21 mouse cellular contexts compared by ENCODE assay signal in the genomic region with DNA sequence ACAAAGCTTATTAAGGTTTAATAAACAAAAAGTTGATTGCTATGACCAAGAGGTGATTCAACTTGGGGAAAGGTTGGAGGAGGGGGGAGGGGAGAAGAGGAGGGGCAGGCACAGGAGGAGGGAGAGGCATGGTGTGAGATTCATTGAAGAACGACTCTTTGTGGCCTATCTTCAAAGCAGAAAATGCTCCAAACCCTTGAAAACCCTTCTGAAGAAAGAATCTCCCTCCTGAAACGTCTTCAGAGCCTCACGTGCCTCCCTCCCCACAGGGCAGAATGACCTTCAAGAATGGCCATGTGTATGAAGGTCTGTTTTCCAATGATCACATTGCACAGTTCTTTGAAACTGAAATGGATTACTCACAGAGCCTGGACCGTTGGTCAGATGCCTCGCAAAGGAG. TPM values are rescaled to one million over a fixed set of nuclear protein-coding genes. Genes with fewer than 3 reads are reported as not detected.
"Had no signal": no experiment of that assay in that cellular context is flagged by ENCODE, and none has a peak within 500 bp of the region (broad histone marks: within the 10 kb centered on the region; RNA-seq: fewer than 3 reads in every experiment).

No protein-coding gene starts in this region.

- ATAC-seq: lung, postnatal 0 days; midbrain, embryonic 13.5 days; midbrain, embryonic 15.5 days had no signal

- H3K9me3 ChIP-seq: lung, embryonic 15.5 days; midbrain, embryonic 13.5 days; midbrain, embryonic 15.5 days; stomach, embryonic 15.5 days had no signal

- H3K27me3 ChIP-seq: lung, embryonic 15.5 days; midbrain, embryonic 13.5 days; midbrain, embryonic 15.5 days; neural tube, embryonic 12.5 days; stomach, embryonic 15.5 days had no signal

- H3K9ac ChIP-seq: lung, embryonic 15.5 days; midbrain, embryonic 13.5 days; midbrain, embryonic 15.5 days; neural tube, embryonic 12.5 days; stomach, embryonic 15.5 days had no signal

- H3K4me2 ChIP-seq: lung, embryonic 15.5 days; midbrain, embryonic 11.5 days; midbrain, embryonic 13.5 days; midbrain, embryonic 15.5 days; neural tube, embryonic 12.5 days; stomach, embryonic 15.5 days had no signal

- H3K36me3 ChIP-seq: lung, embryonic 15.5 days; midbrain, embryonic 13.5 days; midbrain, embryonic 15.5 days; neural tube, embryonic 12.5 days; stomach, embryonic 15.5 days had no signal

- H3K4me1 ChIP-seq: lung, embryonic 15.5 days; megakaryocyte, embryonic 14.5 days; midbrain, embryonic 13.5 days; midbrain, embryonic 15.5 days; neural tube, embryonic 12.5 days; stomach, embryonic 15.5 days had no signal

- DNase-seq: lung, adult 2 months; lung, postnatal 14 days; lung, postnatal 36 days; right cerebral cortex, postnatal 14 days; thymus, postnatal 14 days; thymus, postnatal 36 days had no signal

- H3K27ac ChIP-seq: lung, embryonic 15.5 days; macrophage; midbrain, embryonic 13.5 days; midbrain, embryonic 15.5 days; neural tube, embryonic 12.5 days; stomach, embryonic 15.5 days; stomach, postnatal 0 days had no signal

- H3K4me3 ChIP-seq: lung, embryonic 15.5 days; megakaryocyte, embryonic 14.5 days; midbrain, embryonic 13.5 days; midbrain, embryonic 15.5 days; neural tube, embryonic 12.5 days; stomach, embryonic 15.5 days had no signal

RNA-seq across cellular contexts. Expression of a gene that starts 17.2 kb away (rescaled TPM):
- polyA plus RNA-seq: macrophage had no signal

RNA-seq across cellular contexts. Expression of a gene that starts 22.0 kb away (rescaled TPM):
- total RNA-seq: midbrain, postnatal 0 days; monocyte, adult 5-6 weeks; neutrophil, adult 5-6 weeks had no signal
- polyA plus RNA-seq: lung, adult 2 months; lung, postnatal 0 days; spleen, adult 2 months; stomach, postnatal 0 days had no signal

RNA-seq across cellular contexts. Expression of a gene that starts 52.5 kb away (rescaled TPM):
- total RNA-seq: megakaryocyte progenitor cell, adult 5-6 weeks; midbrain, postnatal 0 days had no signal
- polyA plus RNA-seq: macrophage had no signal
